16 mouse cellular contexts compared by ENCODE assay signal in genomic region chr1:183082436-183082835, GRCm38 (mm10).
DNase-seq lines count a peak whose midpoint lies in the region; ATAC-seq and TF ChIP-seq lines count a peak whose summit lies in the region.
"Had no signal": no experiment of that assay in that cellular context is flagged by ENCODE, and none has a peak within 500 bp of the region (broad histone marks: within the 10 kb centered on the region; RNA-seq: fewer than 3 reads in every experiment).

No protein-coding gene starts in this region.

- no peaks in the 10 kb centered on the region for H3K79me2 ChIP-seq in C2C12 (ENCODE audit: control insufficient read depth, insufficient read depth)

- TF ChIP-seq CTCF in C2C12 (IDR thresholded peaks at IDR 0.05; ENCODE audit: control insufficient read depth, insufficient read depth, insufficient read length) = no peak
- no peak for TF ChIP-seq CTCF in left cerebral cortex, adult 2 months (IDR thresholded peaks at IDR 0.05)

- no peak overlapping the region for H3K9ac ChIP-seq in limb, embryonic 14.5 days (ENCODE audit: low read depth, low read length, severe bottlenecking)
- H3K9ac ChIP-seq: liver, embryonic 14.5 days had no signal

- TF ChIP-seq POLR2A in limb, embryonic 14.5 days (IDR thresholded peaks at IDR 0.05; ENCODE audit: borderline replicate concordance, extremely low read depth, insufficient read depth, insufficient read length) = no peak

- H3K79me3 ChIP-seq in C2C12 (ENCODE audit: low read depth) = no peaks in the 10 kb centered on the region

- H3K27me3 ChIP-seq in C2C12 (ENCODE audit: control insufficient read depth, insufficient read depth, insufficient read length) = no peaks in the 10 kb centered on the region
- H3K27me3 ChIP-seq in limb, embryonic 14.5 days (ENCODE audit: control insufficient read depth, insufficient read depth, low read length) = no peaks in the 10 kb centered on the region

- no peak overlapping the region for H3ac ChIP-seq in C2C12 (ENCODE audit: control insufficient read depth, insufficient read length, low read depth)

- 55% methylated on average over 4 of the region's 4 CpGs for WGBS in limb, embryonic 14.5 days

- H3K36me3 ChIP-seq in C2C12 (ENCODE audit: control insufficient read depth, insufficient read depth) = peaks cover 17% of the 10 kb centered on the region
- peaks cover 35% of the 10 kb centered on the region for H3K36me3 ChIP-seq in limb, embryonic 14.5 days (ENCODE audit: control insufficient read depth, insufficient read depth, low read length)

- peaks cover 20% of the 10 kb centered on the region for H3K4me1 ChIP-seq in limb, embryonic 14.5 days (ENCODE audit: control insufficient read depth, insufficient read depth, low read length)

- intact Hi-C loops in left cerebral cortex, adult 2 months (cut with DNase I) = no loop called here

- peak overlapping the region; percentile 56 for H3K27ac ChIP-seq in limb, embryonic 14.5 days (replicated peaks; ENCODE audit: low read depth, low read length)
- H3K27ac ChIP-seq in left cerebral cortex, adult 2 months = no peak overlapping the region
- H3K27ac ChIP-seq: kidney, postnatal 0 days; liver, embryonic 14.5 days had no signal

- ATAC-seq in limb, embryonic 14.5 days (ENCODE audit: low FRiP score, low read depth) = no peak; the same call in 1 of the 2 replicates

- peak; percentile 48 for DNase-seq in gastrocnemius, adult 18-20 months (ENCODE audit: low spot score)
- no peak for DNase-seq in gastrocnemius, postnatal 10 days
- DNase-seq in gastrocnemius, adult 8-10 months (ENCODE audit: low spot score in 2 of 2) = peak; percentile 14 to 32
- no peak for DNase-seq in limb, embryonic 14.5 days (ENCODE audit: low spot score)
- DNase-seq in frontal cortex, postnatal 14 days (ENCODE audit: low spot score in 2 of 2) = no peak
- DNase-seq in thymus, postnatal 4 days = no peak
- no peak for DNase-seq in left cerebral cortex, adult 2 months (ENCODE audit: extremely low spot score in 1 of 2, low spot score in 2 of 2)
- DNase-seq: adrenal gland, postnatal 10 days; cerebellum, adult 8-10 months; embryo, embryonic 11 days; lung, postnatal 10 days; right cerebral cortex, postnatal 4 days had no signal

- no peaks in the 10 kb centered on the region for H3K9me3 ChIP-seq in limb, embryonic 14.5 days (ENCODE audit: control insufficient read depth, low read length)

- H3K4me3 ChIP-seq in C2C12 (ENCODE audit: insufficient read depth, poor library complexity, severe bottlenecking) = no peak overlapping the region
- H3K4me3 ChIP-seq in limb, embryonic 14.5 days (replicated peaks; ENCODE audit: low read length) = no peak overlapping the region
- no peak overlapping the region for H3K4me3 ChIP-seq in left cerebral cortex, adult 2 months
- H3K4me3 ChIP-seq: erythroblast, embryonic 14.5 days had no signal

- no peak overlapping the region for H3K4me2 ChIP-seq in limb, embryonic 14.5 days (replicated peaks; ENCODE audit: low read depth, low read length, severe bottlenecking)

TF ChIP-seq in C2C12, 6 proteins besides CTCF, POLR2A, EP300 and RAD21:
- TF ChIP-seq FOSL1 (IDR thresholded peaks at IDR 0.05; ENCODE audit: insufficient read depth, low read length, poor library complexity, severe bottlenecking) (peak; percentile 65), USF1 (IDR thresholded peaks at IDR 0.05; ENCODE audit: low read depth) (no peak), MAX (IDR thresholded peaks at IDR 0.05) (no peak), CEBPB (IDR thresholded peaks at IDR 0.05; ENCODE audit: low read depth) (peak; percentile 31), MYOD1 (IDR thresholded peaks at IDR 0.05; ENCODE audit: control insufficient read depth, insufficient read length, low read depth) (peak; percentile 73)

Comparison
In these comparisons a context has a peak if more than half of its experiments do, and no peak if none do; other contexts are left out.
1. DNase-seq: peak in gastrocnemius, adult 18-20 months (single experiment) and gastrocnemius, adult 8-10 months (2 of 2); none in gastrocnemius, postnatal 10 days (single experiment), limb, embryonic 14.5 days (single experiment), frontal cortex, postnatal 14 days (0 of 2), thymus, postnatal 4 days (single experiment) and left cerebral cortex, adult 2 months (0 of 2).